Mouse (Mus musculus): Measurements from ENCODE around the gene Mgea5.
A peak's percentile ranks its signal among the peaks of the same experiment; 100 is the strongest.

The Mgea5 gene

GRCm38 (mm10) chr19:45796061-45796556 lies 12.5 kb upstream of the Mgea5 start:
- DNase-seq (ENCODE audit: low spot score) = no peak

- no peak for DNase-seq (ENCODE audit: low spot score)
Measured at GRCm38 (mm10) chr19:45795406-45795944, 11.8 kb upstream of the Mgea5 start.

DNA sequence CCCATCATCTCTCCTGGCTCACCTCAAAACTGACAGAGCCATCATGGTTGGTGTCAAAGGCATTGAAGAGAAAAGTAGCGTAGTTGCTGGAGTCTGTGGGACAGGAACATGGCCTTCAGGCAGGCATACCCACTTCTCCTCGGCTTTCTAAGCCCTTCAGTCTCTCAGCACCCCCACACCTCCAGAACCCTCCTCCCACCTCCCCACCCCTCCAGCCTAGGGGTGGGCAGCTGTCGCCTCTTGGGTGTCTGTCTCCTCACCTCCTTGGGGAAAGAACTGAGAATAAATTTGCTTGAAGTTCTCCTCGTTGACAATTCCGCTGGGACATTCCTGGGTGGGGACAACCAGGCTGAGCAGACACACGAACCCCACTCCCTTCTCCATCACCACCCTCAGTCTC lies 11.1 kb upstream of the Mgea5 start:
- no peak for DNase-seq (ENCODE audit: low spot score)

DNA sequence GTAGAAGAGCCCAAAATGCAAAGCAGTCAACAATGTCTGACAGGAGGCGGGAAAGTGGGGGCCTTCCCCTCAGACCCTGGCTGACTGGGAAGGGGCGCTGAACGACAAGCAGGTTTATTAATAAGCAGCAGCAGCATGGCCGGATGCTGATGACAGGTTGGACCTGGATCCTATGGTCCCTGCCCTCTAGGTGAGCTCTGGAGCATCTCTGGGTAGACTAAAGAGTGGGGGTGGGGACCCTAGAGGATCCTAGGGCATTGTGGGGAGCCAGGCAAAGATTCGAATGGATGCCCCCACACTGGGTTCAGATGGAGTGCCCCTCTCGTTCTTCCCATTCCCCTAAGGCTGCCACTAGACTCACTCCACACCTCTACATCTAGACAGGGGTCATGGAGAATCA lies 8.8 kb upstream of the Mgea5 start:
- no peak for DNase-seq (ENCODE audit: low spot score)

GRCm38 (mm10) chr19:45789888-45790874 lies 6.5 kb upstream of the Mgea5 start:
- no peak for DNase-seq (ENCODE audit: low spot score)

DNA sequence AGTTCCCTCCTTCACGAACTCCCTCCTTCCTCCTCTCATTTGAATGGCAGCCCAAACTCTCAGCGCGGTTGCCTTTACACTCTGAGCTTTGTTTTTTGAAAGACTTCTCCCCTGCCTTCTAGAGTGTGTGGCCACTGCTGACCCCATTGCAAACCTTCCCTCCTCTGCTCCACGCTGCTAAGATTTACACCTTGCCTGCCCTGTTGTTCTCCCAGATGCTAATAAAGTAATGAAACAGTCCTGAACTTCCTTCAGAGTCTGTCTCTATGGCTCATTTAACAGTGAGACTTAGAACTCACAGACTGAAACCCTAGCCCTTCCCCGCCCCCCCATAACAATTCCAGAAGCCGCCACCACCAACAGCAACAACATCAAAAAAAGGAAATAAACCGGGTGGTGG lies 5.7 kb upstream of the Mgea5 start:
- DNase-seq (ENCODE audit: low spot score) = no peak

DNA sequence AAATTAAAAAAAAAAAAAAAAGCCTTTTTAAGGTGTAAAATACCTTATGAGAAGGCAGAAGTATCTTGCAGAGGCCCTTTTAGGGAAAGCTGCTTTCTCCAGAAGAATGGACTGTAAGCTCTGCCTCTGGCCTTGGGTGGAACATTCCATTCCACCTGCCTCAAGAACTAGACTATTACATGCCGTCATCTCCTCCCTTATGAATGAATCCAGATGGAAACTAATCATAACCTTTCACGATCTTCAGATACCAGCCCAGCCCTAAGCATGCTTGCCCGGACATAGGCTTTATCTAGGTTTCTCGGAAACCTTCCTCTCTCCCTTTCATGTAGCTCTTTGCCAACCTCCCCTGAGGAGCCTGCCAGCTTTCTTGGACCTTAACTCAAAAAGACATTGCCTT lies 4.7 kb upstream of the Mgea5 start:
- no peak for DNase-seq (ENCODE audit: low spot score)

DNA sequence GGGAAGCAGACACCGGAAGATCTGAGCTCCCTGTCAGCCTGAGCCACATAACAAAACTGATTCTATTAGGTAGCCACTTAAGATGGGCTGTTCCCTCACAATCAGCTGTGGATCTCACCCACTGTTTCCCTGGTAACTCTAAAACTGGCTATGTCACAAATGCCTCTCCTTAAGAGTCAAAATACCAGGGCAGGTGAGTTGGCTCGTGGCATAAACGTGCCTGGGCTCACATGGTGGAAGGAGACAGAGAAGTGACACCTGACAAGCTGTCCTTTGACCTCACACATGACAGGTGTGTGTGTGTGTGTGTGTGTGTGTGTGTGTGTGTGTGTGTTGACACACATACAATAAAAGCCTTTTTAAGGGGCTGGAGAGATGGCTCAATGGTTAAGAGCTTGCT lies 3.8 kb upstream of the Mgea5 start:
- no peak for DNase-seq (ENCODE audit: low spot score)

DNA sequence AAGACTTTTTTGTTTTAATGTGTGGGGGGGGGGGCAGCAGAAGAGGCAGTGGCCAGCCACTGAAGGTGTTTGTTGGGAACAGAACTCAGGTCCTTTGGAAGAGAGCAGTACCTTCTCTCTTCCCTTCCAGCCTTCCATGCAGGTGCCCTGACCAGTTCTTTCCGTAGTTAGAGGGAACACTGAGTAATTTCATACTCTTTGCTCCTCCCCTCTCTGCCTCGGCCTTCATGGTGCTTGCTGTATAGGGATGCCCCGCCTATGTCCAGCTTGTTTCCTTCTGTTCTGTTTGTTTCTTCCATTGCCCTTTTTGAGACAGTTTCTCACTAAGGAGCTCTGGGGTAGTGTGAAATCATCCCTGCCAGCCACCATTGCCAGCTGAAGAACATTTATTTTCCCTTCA lies 1.8 kb upstream of the Mgea5 start:
- DNase-seq (ENCODE audit: low spot score) = no peak

GRCm38 (mm10) chr19:45783933-45784576 lies 418 bp upstream of the Mgea5 start:
- DNase-seq (ENCODE audit: low spot score) = no peak

DNA sequence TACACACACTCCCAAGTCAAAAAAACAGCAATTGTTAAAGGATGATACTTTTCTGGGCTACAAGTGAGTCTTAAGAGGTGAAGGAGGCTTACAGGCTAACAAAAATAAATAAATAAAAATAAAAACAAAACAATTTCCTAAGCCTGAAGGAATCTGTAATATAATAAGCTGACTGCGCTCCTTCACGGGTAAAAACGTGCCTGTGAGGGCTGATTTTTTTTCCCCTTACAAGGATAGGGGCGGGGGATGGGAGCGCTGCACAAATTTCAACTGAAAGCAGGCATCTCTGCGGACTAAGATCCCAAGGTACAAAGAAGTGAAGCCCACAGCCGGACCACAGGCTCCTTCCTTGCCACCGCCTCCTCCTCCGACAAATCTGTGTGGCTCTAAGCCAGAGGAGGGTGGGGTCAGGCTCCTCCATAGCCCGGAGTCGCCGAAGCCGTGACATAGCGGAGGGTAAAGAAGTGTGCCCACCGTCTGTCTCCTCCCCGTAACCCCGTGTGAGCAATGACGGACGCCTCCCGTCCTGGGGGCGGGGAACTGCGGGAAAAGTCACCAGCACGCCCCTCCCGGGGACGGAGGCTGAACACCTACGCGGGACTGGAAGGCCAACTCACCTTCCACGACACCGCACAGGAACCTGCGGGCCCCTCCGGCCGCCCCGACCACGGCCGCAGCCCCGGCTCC lies 1.2 kb downstream of the Mgea5 start:
- peak; percentile 13 for DNase-seq (ENCODE audit: low spot score)

GRCm38 (mm10) chr19:45781676-45782075 lies 2.0 kb downstream of the Mgea5 start:
- no peak for DNase-seq (ENCODE audit: low spot score)

DNA sequence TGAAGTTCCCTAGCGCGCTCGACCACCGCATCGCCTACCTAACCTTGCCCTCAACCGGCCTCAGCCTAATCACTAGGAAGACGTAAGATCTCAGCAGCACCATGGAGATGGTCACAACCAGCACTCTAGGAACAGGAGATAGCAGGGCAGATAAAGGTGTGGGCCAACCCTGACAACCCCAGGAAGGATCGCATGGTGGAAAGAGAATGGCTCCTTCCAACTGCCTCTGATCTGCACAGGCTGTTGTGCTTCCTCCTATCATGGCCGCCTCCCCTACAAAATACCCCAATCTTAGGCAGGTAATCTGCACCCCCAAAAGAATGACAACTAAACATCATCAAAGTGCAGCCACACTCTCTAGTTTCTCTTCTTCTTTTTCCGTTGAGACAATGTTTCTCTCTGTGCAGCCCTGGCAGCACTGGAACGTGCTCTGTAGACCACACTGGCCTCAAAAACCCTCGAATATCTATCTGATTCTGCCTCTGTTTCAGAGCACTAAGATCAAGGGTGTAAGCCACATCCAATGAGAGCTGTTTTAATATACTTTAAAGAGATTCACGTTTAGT lies 3.2 kb downstream of the Mgea5 start:
- no peak for DNase-seq (ENCODE audit: low spot score)

DNA sequence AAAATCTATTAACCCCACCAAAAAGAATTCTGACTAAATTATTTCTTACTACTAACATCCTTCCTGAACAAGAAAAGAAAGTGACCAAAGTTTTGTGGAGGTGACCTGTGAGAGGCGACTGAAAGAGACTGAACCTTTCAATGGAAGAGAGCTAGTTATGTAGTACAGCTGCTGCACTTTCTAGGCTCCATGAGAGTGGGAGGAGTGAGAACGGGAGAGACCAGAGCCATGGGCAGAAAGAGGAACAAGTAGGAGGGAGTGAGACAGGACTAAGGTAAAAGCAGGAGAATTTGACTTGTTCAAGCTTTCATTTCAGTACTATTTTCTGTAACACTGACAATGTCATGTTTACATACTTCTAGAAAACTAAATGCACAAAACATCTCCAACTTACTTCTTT lies 8.2 kb downstream of the Mgea5 start:
- no peak for DNase-seq (ENCODE audit: low spot score)

GRCm38 (mm10) chr19:45771501-45771900 lies 12.1 kb downstream of the Mgea5 start:
- DNase-seq (ENCODE audit: low spot score) = no peak

GRCm38 (mm10) chr19:45760810-45761209 lies 22.8 kb downstream of the Mgea5 start:
- DNase-seq (ENCODE audit: low spot score) = no peak

- no peak for DNase-seq (ENCODE audit: low spot score)
Measured at GRCm38 (mm10) chr19:45758671-45759070, 25.0 kb downstream of the Mgea5 start.

- DNase-seq (ENCODE audit: low spot score) = no peak
Measured at GRCm38 (mm10) chr19:45753551-45753950, 30.1 kb downstream of the Mgea5 start.

DNA sequence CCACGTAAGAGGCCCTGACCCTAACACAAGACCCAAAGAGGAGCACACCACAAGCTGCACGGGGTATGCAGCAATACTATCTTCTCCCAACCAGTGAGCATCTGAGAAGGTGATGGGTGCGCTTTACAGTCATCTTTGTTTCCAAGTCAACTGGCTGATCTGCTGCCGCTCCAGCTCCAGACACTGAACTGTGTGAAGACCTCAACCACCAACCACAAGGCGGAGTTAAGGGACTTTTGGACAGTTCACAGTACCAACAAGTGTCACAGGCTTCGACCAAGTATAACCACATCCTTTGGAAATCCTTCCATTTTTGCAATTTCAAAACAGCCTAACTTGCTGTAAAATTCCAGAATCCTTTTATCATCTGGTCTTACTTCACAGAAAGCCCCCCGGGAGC lies 31.8 kb downstream of the Mgea5 start:
- no peak for DNase-seq (ENCODE audit: low spot score)

DNA sequence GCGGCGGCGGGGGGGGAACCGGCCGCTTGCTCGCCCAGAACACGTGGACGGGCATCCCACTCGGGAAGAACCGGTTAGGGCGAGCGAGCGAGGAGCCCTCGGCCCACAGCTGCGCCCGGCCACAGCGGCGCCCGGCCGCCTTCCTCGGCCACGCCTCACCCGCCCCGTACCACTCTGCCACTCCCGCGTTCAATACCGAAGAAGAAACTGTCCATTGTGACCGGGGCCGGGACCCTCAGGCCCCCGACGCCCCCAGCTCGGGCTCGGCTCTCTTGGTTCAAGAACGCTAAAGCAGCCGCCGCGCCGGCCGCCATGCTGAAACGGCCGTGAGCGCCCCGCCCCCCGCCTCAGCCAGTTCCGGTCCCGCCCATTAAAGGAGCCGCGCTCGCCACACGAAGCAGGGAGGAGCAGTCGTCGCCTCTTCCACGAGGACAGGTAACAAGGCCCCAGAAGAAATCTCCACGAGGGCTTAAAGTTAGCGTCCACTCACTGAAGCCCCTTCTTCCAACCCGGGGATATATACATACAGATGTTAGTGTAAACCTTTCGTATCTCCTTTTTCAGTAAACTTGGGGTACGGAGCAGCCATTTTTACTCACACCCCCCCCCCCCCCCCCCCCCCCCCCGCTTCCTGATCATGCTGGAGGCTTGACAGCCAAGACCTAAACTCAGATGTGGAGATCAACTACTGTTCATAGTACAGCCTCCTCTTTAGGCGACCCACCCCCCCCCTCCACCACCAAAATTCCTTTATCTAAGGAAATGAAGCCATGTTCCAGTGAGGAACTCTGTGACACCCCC lies 34.2 kb downstream of the Mgea5 start, which contains the start of gene Npm3:
Npm3 (minus strand) TSS at position 349 of the 801 bp plus-strand sequence.
- peak; percentile 29 for DNase-seq (ENCODE audit: low spot score)

DNA sequence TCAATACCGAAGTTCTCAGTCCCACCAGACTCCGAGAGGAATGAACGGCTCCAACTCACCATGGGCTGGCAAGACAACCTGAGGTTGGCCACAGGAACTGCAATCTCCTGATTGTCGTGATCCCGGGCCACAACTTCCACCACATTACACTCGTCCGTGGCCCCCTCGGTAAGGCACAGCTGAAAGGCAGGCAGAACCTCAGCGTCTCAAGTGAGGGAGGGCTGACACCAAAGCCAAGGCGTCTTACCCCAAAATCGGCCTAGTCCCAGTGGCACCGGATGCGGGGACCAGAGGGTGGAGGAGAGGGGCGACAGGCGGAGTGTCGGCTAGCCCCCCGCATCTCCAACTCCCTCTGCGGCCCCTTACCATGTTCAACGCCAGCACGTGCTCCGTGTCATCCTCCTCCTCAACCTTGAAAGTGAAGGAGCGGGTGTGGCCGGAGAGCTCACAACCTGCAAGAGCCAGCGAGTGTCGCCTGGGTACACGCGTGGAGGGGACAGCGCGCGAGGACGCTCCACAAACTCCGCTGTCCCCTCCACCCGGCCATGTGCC lies 34.9 kb downstream of the Mgea5 start:
- no peak for DNase-seq (ENCODE audit: low spot score)
